Mouse (Mus musculus) G1E (cell line): ENCODE measurements around the gene Ccdc8. TPM values are rescaled to one million over a fixed set of nuclear protein-coding genes. Genes with fewer than 3 reads are reported as not detected.

ENCODE experiments used
- ATAC-seq: 2 replicates; pipeline ENCODE4 v1.8.0; 2016; ENCODE audit warnings: mild to moderate bottlenecking; ENCODE audit not compliant: insufficient number of reproducible peaks, poor library complexity, low FRiP score, severe bottlenecking; ENCODE audit errors: extremely low read depth
- DNase-seq: peaks from one replicate; pipeline ENCODE4 v3.0.0; 2012; ENCODE audit warnings: low spot score
- H3K27me3 ChIP-seq: 2 replicates; pipeline ENCODE4 v1.6.1; 2012; ENCODE audit warnings: mild to moderate bottlenecking, low read length, inconsistent platforms; ENCODE audit not compliant: insufficient read depth
- H3K36me3 ChIP-seq: replicated peaks from 2 replicates; pipeline ENCODE3; 2012; ENCODE audit warnings: mild to moderate bottlenecking, inconsistent platforms
- H3K4me1 ChIP-seq: 2 replicates; pipeline ENCODE4 v1.6.1; 2012; ENCODE audit warnings: low read depth, low read length, inconsistent platforms, mixed read lengths; ENCODE audit not compliant: insufficient read depth
- H3K4me3 ChIP-seq: 2 replicates; pipeline ENCODE4 v1.5.1; 2012; ENCODE audit warnings: low read depth, mild to moderate bottlenecking, inconsistent platforms, low read length, moderate library complexity, mixed read lengths
- H3K9me3 ChIP-seq: replicated peaks from 2 replicates; pipeline ENCODE4 v1.6.1; 2012; ENCODE audit warnings: inconsistent platforms
- CTCF ChIP-seq: IDR thresholded peaks from 2 replicates; pipeline ENCODE4 v1.5.1; 2012; ENCODE audit warnings: low read depth, low read length, inconsistent platforms, mixed read lengths
- GATA1 ChIP-seq: IDR thresholded peaks from 2 replicates; pipeline ENCODE4 v1.6.1; 2012; ENCODE audit warnings: borderline replicate concordance, low read length, inconsistent platforms, mixed read lengths
- GATA2 ChIP-seq: IDR thresholded peaks from 2 replicates; pipeline ENCODE4 v1.6.1; 2012; ENCODE audit warnings: low read depth, low read length, inconsistent platforms, borderline replicate concordance
- POLR2AphosphoS5 ChIP-seq: IDR thresholded peaks from 2 replicates; pipeline ENCODE4 v1.6.1; 2012; ENCODE audit warnings: low read depth, low read length, inconsistent platforms; ENCODE audit not compliant: insufficient replicate concordance
- TAL1 ChIP-seq: conservative IDR thresholded peaks from 2 replicates; pipeline ENCODE4 v1.6.1; 2012; ENCODE audit warnings: low read depth, low read length, inconsistent platforms, mixed read lengths
- polyA plus RNA-seq: library from polyadenylated mRNA; stranded (reverse); fragments of >175 nt; gene quantifications from 2 replicates; pipeline ENCODE4 v1.2.3, GENCODE M21; 2012
- total RNA-seq, 2 experiments: library from RNA; stranded (forward) in 1 of 2; stranded (reverse) in 1 of 2; fragments of 200-1000 nt in 1 of 2; fragments of >200 nt in 1 of 2; fragmentation: Nextera tagmentation in 1 of 2; gene quantifications; 2 replicates each; pipeline ENCODE4 v1.2.3; 2014 to 2017

Ccdc8 gene
- total and polyA plus RNA-seq, 3 experiments: 3.3 to 17.6 (median 7.1) TPM

GRCm38 (mm10) chr7:16990006-16990744 lies 2.3 kb upstream of the Ccdc8 start:
- peaks cover 43% of the 10 kb centered on the region for H3K4me1 ChIP-seq
- peaks cover 6% of the 10 kb centered on the region for H3K36me3 ChIP-seq
- no peak for DNase-seq
- TF ChIP-seq GATA1 (no peak), TAL1 (no peak), CTCF (no peak), POLR2AphosphoS5 (no peak), GATA2 (no peak)
- peaks cover 8% of the 10 kb centered on the region; the same call in 1 of the 2 replicates for H3K27me3 ChIP-seq
- no peaks in the 10 kb centered on the region for H3K9me3 ChIP-seq
- no peak for ATAC-seq
- no peak overlapping the region for H3K4me3 ChIP-seq

GRCm38 (mm10) chr7:16991681-16992450 lies 642 bp upstream of the Ccdc8 start:
- Histone ChIP-seq H3K4me3 (peak overlapping the region; percentile 33; the same call in 1 of the 2 replicates), H3K27me3 (peaks cover 11% of the 10 kb centered on the region; the same call in 1 of the 2 replicates), H3K36me3 (peaks cover 14% of the 10 kb centered on the region), H3K4me1 (peaks cover 45% of the 10 kb centered on the region), H3K9me3 (no peaks in the 10 kb centered on the region)
- DNase-seq (peak; percentile 55), ATAC-seq (no peak; the same call in 1 of the 2 replicates)
- TF ChIP-seq GATA1 (no peak), TAL1 (no peak), CTCF (no peak), POLR2AphosphoS5 (no peak), GATA2 (no peak)

GRCm38 (mm10) chr7:16993651-16994399 lies 1.3 kb downstream of the Ccdc8 start:
- H3K4me1 ChIP-seq: peaks cover 64% of the 10 kb centered on the region

GRCm38 (mm10) chr7:16994400-16994799 lies 1.9 kb downstream of the Ccdc8 start:
- H3K27me3 ChIP-seq: peaks cover 11% of the 10 kb centered on the region; the same call in 1 of the 2 replicates
- H3K4me3 ChIP-seq: peak overlapping the region; percentile 72
- H3K36me3 ChIP-seq: peaks cover 14% of the 10 kb centered on the region
- no peak for DNase-seq
- TF ChIP-seq CTCF (no peak), POLR2AphosphoS5 (no peak), GATA1 (no peak), TAL1 (no peak), GATA2 (no peak)
- H3K9me3 ChIP-seq: no peaks in the 10 kb centered on the region
- no peak for ATAC-seq
- H3K4me1 ChIP-seq: peaks cover 68% of the 10 kb centered on the region

More at GRCm38 (mm10) chr7:16993651-16994399, 1.3 kb downstream of the Ccdc8 start:
- peaks cover 11% of the 10 kb centered on the region; the same call in 1 of the 2 replicates for H3K27me3 ChIP-seq
- TF ChIP-seq CTCF: no peak
- DNase-seq (peak; percentile 63), ATAC-seq (peak; percentile 60)
- peak overlapping the region; percentile 72 for H3K4me3 ChIP-seq
- no peaks in the 10 kb centered on the region for H3K9me3 ChIP-seq
- peaks cover 14% of the 10 kb centered on the region for H3K36me3 ChIP-seq

- TF ChIP-seq CTCF (no peak), TAL1 (no peak), GATA2 (no peak), POLR2AphosphoS5 (no peak), GATA1 (no peak)
- DNase-seq (no peak), ATAC-seq (no peak)
- H3K27me3 ChIP-seq: peaks cover 11% of the 10 kb centered on the region; the same call in 1 of the 2 replicates
- H3K36me3 ChIP-seq: peaks cover 14% of the 10 kb centered on the region
- no peaks in the 10 kb centered on the region for H3K9me3 ChIP-seq
- peaks cover 77% of the 10 kb centered on the region for H3K4me1 ChIP-seq
- H3K4me3 ChIP-seq: peak overlapping the region; percentile 72; the same call in 1 of the 2 replicates
Observed at GRCm38 (mm10) chr7:16995345-16995744, 2.8 kb downstream of the Ccdc8 start.
